Mouse (Mus musculus): ENCODE results near the gene Ran.
"Not testable (repeated sequence)": the region's sequence is repeated elsewhere in the genome, so short reads cannot be mapped to it uniquely, and the experiment has no call there.

Gene Ran

DNA sequence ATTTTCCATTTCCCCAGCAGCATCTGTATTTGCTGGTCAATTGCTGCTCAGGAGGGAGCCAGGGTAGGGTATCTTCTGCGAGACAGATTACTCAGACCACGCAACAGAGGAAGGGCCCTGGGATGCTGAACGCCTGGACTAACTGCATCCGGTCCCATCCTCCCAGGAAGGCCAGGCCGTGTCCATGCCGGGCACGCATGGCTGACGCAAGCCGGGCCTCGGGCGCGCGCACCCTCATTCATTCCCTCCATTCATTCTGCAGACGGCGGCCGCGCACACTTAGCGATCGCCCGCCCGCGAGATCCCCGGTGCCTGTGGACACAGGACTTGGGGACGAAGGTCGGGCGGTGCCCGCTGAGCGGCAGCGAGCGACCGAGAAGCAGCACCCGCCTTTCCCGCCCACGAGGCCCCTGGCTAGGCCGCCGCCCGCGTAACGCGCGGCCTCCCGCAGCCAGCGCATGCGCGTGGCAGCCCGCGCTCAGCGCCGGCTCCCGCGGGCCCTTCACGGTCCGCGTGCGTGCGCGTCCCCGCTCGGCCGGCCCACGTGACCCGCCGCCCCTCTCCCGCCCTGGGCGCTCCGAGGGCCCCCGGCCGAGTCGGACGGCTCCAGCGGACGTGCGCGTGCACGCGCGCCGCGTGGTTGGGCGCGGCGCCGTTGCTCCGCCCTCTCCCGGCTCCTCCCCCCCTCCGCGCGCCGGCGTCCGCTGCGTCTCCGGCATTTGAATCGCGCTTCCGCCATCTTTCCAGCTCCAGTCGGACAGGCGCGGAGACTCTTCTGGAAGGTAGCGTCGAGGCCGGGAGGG, at the start of gene Ran:
Gene Ran (plus strand): TSS at position 573 of the 803 bp plus-strand sequence.
- DNase-seq (ENCODE audit: low spot score) = peak; percentile 97

DNA sequence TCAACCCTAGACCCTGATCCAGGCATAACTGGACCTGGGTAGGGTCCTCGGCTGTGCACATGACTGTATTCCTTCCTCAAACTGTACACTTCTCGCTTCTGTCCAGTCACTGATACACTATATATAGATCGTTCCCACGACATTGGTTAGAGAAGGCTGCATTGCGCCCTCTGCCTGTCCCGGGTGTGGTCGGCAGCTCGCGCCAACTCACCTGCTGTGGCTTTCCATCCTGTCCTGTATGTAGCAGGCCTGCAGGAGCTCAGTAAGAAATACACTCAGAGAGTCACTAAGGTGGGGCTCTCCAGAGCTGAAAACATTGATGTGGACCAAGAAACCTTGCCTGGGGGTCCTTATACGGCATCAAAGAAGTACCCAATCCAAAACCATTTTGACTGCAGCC, 49.0 kb upstream of the Ran start:
- DNase-seq (ENCODE audit: low spot score) = no peak

DNA sequence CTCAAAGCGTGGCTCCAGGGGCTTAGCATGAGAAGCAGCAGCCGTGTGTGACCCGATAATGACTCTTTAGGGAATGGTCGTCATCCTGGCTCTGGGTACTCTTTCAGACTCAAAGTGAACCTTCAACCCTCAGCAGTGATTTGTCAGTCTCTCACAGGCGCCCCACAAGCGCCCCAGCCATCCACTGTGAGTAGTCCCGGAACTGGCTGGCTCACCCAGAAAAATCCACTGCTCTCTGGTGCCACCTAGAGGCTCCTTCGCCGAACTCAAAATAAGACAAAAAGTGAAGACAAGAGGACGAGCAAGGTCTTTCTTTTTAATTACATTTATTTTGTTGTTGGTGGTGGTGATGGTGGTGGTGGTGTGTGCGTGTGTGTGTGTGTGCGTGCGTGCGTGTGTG, 48.6 kb upstream of the Ran start:
- DNase-seq (ENCODE audit: low spot score) = peak; percentile 91

DNA sequence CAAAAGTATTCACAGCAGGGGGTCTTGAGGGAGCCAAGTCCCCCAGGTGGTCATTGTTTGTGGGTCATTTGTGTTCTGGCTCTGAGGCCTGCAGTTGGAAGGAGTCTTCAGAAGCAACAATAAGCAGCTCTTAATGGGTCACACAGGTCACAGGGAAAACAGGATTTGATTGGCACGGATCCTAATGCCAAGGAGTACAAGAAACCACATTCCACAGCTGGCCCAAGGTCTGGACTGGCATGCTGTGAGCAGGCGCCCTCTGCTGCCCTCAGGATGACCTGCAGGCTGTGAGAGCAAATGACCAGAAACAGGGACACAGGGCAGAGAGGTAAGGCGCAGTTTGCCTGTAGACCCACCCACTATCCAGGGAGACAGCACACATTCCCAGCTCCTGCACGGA, 43.6 kb upstream of the Ran start:
- DNase-seq (ENCODE audit: low spot score) = peak; percentile 77

DNA sequence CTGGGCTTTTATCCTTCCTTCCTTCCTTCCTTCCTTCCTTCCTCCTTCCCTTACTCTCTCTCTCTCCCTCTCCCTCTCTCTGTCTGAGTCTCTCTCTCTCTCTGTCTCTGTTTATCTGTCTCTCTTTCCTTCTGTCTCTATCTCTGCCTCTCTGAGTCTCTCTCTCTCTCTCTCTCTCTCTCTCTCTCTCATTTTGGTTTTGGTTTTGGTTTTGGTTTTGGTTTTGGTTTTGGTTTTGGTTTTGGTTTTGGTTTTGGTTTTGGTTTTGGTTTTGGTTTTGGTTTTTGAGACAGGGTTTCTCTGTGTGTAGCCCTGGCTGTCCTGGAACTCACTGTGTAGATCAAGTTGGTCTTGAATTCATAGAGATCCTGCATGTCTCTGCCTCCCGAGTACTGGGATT, 42.4 kb upstream of the Ran start:
- not testable (repeated sequence) for DNase-seq (ENCODE audit: low spot score)

DNA sequence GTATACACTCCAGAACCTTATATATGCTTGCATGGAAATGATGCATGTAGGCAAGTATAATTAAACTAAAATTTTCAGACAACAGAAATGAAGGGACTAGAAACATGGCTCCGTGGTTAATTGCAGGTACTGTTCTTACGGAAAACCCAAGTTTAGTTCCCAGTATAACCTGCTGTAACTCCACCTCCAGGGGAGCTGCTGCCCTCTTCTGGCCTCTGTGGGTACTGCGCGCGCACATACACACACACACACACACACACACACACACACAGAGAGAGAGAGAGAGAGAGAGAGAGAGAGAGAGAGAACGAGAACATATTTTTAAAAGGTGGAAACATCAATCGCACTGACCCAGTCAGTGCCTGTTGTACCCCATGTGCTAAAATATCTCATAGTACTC, 40.9 kb upstream of the Ran start:
- no peak for DNase-seq (ENCODE audit: low spot score)

DNA sequence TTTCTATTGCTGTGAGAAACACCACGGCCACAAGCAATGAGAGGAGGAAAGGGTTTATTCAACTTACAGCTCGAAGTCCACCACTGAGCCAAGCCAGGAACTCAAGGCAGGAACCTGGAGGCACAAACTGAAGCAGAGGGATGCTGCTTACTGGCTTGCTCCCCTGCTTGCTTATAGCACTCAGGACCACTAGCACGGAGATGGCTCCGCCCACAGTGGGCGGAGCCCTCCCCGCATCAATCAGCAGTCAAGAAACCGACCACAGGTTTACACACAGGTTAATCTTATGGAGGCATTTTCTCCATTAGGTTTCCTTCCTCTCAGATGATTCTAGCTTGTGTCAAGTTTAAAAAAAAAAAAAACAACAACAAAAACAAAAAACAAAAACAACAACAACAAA, 39.0 kb upstream of the Ran start:
- no peak for DNase-seq (ENCODE audit: low spot score)

DNA sequence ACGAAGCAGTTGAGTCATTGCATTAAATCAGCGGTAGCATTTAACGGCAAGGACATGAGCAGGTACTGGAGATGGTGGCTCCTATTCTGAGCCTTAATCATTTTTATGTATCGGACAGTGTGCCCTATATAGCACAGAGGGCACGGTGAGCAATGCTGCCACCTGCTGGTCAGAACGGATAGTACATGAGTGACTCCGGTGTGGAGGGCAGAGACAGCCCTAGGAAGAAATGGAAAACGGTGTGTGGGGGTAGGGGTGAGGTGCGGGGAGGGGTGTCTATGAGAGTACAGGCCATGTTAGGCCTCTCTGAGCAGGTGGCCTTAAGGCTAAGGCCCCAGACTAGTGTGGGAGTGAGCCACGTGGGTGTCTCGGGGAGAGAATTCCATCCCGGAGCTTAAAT, 38.3 kb upstream of the Ran start:
- DNase-seq (ENCODE audit: low spot score) = peak; percentile 92

DNA sequence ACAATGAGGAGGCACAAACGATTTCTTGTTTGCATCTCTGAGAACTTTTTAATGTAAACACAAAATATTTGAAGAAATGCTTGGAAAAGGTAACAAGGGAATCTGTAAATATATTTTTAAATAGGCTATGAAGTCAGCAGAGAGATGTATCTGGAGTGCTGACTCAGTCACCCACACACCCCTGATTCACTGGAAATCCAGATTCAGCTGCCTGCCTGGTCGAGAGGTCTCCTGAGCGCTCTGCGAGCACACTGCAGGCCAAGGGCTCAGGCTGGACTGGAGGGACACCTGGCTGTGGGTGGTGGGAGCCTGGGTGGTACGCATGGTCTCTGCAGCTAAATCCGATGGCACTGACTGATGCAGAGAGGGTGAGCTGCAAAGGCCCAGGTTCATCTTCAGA, 35.3 kb upstream of the Ran start:
- no peak for DNase-seq (ENCODE audit: low spot score)

DNA sequence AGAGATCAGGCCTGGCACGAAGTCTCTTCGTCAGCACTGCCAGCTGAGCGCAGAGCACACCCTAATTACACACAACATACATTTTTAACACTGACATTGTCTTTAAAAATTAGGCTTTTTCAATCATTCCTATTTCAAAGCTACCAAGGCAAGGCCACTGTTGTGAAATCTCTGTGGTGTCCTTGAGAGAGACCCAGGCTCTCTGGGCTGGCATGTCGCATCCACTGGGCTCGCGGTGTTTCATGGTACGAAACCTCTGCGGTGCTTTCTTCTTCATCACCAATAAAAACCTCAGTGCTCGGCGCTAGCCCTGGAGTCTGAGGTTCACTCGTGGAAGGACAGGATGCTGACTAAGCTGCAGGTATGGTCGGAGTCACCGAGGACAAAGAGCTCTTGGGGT, 33.9 kb upstream of the Ran start:
- DNase-seq (ENCODE audit: low spot score) = no peak

DNA sequence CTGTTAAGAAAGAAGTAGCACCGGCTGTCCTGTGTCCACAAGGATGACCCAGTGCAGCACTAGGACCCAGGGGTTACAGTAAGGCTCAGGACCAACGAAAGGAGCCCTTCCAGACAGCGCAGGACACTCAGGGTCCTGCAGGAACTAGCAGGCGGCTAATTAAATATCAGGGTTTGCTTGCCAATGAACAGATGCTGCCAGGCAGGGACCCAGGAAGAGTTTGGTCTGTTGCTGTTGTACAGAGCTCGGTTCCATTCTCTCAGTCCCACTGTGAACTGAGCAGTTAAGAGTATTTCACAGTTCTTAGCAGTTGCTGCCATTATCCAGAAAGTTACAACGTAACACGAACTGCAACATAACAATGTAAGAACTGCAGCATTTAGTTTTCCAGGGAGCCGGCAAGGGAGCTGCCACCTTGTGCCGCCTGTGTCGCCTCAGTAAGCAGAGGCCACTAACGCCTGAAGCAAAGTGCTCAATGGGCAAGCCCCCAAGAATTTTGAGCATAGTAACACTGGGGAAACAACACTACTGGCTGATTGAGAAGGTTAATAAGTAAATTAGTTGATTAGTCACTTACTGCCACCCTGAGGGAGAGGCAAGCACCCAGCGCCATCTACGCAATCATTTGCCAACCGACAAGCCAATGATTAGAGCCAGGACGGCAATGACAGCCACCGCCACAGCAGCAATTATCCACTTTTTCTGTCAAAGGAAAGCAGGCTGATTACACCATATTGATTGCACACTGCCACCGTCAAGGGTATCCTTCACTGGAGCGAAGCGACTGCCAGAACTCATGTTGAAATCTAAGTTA, 32.5 kb upstream of the Ran start:
- DNase-seq (ENCODE audit: low spot score) = no peak

DNA sequence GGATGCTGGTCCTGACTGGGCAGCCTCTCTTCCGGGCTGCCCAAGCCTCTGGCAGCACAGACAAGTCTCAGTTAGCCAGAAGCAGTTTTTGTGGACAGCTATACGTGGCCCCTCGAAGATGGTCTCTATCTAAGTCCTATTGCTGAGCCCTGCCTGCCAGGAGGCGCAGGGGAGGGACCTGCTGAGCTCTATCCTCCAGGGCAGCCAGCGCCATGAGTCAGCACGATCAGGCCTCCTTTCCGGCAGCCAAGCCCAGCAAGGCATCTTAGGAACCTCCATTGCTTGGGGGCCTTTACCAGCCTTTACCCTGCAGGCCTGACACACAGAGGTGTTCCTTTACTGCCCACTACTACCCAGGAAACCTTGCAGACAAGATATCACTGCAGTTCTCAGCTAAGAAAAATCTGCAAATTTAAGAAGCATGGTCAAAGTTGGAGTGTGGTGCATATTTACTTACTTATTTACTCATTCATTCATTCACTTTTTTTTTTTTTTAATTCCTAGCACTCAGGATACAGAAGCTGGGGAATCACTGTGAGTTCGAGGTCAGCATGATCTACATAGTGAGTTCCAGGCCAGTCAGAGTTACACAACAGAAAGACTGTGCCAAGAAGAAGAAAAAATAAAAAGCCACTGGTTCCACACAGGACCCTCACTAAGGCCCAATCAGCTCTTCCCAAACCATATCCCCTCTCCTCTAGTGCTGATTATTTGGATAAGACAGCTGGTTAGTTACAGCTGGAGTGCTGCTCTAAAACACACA, 19.0 kb upstream of the Ran start:
- no peak for DNase-seq (ENCODE audit: low spot score)

DNA sequence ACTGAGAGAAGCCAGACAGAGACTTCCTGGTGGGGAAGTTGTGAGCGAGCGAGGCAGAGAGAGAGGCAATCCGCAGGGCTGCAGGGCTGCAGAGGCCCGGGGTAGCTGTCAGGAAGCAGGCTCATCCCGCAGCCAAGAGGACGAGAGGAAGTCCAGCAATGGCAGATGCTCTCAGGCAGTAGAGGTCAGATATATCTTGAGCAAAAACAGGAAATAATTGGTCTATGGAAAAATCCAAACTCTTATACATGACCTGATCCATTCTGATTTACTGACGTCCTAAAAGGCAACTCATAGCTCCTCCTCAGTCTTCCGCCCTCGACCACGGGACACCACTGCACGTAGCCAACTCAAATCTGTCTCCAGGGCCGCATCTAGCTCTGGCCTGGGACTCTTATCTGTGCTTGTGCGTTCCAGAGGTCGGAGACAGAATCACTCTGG, 17.3 kb upstream of the Ran start:
- no peak for DNase-seq (ENCODE audit: low spot score)

DNA sequence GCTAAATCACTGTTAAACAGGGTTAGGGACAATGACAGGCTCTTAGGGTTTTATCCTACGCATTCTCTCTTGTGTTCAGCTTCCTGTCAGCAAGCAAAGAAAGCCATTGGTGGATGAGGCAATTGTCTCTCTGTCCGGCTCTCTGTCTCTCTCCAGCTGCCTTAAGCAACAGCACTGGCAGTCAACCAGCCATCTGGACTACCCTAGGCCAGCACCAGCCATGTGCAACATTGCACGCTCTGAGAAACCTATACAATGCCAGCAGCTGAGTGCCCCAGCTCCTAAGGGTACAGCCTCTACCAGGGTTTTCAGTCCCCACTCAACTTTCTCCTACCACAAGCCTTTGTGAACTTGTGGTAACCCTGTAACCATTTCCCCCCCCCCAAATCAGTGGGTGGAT, 14.5 kb upstream of the Ran start:
- DNase-seq (ENCODE audit: low spot score) = no peak

DNA sequence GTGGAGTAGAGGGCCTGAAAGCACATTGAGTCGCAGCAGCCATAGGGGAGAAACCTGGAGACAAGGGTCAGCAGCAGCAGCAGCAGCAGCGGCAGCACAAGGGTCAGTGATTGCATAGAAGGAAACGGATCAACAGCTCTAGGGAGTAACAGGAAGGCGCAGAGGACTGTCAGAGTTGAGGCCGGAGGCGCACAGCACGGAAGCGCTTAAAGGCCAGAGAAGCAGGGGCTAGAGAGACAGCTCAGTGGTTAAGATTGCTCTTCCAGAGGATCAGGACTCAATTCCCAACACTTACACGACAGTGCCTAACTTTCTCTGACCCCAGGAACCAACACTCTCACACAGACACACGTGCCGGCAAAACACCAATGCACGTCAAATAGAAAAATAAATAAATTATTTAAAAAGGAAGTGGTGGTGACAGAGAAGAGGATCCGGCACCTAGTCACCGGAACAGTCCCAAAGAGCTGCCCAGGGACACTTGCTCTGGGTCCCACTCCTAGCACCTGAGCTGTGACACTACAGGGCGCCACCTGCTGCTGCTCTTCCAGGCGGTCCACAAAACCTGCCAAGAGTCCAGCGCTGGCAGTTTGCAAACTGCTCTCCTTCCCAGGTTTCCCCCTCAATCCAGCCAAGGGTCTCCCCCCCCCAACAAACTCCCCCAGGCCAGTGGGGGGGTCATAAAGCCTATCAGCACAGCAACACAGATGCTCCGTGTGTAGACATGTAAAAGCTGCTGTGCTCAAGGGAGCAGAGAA, 13.7 kb upstream of the Ran start:
- DNase-seq (ENCODE audit: low spot score) = no peak

DNA sequence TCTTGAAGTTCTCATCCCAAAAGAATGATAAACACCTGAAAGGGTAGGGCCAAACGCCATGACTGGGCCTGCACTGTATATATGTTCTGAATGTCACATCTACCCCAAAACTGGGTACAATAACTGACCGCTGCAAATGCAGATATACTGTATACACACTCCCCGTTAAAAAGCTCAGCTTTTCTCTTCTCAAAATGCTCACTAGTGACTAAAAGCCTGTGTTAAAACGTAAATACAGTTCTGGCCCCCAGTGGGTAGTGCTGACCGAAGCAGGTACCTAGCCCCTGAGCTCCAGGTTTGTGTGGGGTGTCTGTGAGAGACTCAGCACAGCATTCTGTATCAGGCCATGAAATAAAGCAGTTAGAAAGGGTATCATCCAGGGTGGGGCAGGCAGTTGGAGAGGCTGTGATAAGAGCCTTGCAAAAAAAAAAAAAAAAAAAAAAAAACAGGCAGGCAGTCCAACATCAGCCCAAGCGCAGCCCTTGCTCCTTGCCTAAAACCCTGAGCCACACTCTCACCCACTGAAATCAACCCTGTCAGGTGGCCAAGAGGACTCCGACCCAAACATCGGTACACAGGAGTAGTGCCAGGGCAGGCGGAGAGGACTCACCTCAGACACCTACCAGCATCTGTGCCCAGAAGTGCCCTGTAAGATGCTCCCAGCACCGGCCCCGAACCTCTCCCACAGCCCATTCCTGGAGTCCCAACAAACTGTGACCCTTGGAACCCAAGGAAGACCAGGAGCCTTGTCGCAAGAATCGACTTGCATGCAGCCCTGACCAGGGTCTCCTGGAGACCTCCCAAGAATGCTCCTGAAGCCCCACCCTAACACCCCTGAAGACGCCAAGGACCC, 12.5 kb upstream of the Ran start:
- no peak for DNase-seq (ENCODE audit: low spot score)

DNA sequence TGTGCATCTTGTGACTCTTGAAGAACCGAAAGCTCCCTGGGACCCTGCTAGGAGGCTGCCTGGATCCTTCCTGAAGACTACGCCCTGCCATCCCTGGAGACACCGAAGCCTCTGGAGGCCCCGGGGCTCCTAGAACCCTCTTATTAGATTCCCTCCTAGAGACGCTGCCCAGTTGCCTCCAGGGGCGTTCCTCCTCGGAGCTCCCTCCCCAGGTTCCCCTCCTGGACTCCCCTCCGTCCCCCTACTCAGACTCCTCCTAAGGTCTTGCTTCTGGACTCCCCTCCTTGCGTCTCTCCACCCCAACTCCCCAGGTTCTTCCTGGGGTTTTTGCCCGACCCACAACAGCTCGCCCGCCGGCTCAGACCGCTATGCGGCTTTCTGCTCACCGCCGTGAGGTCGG, 11.9 kb upstream of the Ran start:
- peak; percentile 46 for DNase-seq (ENCODE audit: low spot score)

DNA sequence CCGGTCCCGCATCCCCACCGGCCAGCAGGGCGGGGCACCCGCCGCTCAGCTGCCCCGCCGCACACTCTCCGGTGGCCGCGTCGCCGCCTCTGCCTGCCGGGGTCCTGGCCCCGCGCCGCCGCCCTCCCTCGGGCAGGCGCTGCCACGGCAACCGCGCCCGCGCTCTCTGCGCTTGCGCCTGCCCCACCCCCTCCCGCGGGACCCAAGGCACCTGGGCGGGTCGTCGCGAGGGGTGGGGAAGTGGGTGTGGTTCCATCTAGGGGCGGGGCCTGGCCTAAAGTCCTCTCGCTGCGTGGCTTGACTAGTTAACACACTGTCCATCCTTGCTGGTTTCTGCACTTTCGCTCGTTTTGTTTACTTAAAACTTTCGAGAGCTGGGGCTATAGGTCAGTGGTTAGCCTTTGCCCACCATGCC, 11.4 kb upstream of the Ran start, which contains the start of gene Stx2:
Gene Stx2 (minus strand): TSS at position 163 of the 415 bp plus-strand sequence.
- peak; percentile 93 for DNase-seq (ENCODE audit: low spot score)

DNA sequence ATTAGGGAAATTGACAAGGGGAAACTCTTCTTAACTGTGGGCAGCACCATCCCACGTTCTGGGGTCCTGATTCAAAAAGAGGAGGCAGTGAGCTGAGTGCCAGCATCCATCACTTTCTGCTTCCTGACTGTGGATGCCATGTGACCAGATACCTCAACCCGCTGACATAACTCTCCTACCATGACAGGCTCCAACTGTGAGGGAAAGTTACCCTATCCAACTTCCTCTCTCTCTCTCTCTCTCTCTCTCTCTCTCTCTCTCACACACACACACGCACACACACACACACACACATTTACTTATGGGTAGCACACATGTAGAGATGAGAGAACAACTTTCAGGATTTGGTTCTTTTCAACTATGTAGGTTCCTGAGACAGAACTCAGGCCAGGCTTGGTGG, 10.3 kb upstream of the Ran start:
- DNase-seq (ENCODE audit: low spot score) = no peak

DNA sequence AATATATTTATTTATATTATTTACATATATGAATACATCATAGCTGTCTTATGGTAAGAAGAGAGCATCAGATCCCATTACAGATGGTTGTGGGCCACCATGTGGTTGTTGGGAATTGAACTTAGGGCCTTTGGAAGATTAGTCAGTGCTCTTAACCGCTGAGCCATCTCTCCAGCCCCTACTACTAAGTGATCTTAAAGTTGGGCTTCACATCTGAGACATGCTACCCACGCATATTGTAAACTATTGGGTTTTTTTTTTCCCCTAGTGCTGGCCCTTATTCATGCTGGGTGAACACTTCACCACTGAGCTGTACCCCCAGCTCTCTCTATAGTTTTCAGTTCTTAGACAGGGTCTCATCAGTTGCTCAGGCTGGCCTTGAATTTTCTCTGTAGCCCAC, 8.9 kb upstream of the Ran start:
- DNase-seq (ENCODE audit: low spot score) = no peak

DNA sequence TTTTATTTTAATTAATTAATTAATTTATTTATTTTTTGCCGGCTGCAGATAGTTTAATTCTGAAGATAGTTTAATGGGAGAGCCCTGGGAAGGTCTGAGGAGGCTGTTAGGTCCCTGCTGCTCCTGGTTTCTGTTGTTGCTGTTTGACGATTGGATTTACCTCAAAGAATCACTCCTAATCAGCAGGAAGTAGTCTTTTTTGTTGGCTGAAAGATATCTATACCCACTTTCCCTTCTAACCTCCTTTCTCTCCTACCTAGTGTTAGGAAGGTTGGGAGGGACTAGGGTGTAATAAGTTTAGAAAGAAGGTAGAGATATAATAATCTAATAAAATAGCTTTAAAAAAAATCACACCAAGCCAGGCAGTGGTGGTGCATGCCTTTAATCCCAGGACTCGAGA, 4.8 kb upstream of the Ran start:
- no peak for DNase-seq (ENCODE audit: low spot score)

Data from retina, embryonic 14.5 days (tissue).